Mouse (Mus musculus) heart, adult 2 months (tissue): ENCODE measurements at regions not wholly inside any gene's neighbourhood (a gene's known extent, or its start where the extent isn't known, plus 50 kb on each side); places are given as distances from the start of the nearest gene placed in this dataset.

Experiments used
- DNase-seq, 2 experiments: peaks; one replicate each; pipeline ENCODE4 v3.0.0; 2021
- H3K27ac ChIP-seq: fragments of 200-600 bp; 2 replicates; pipeline ENCODE4 v1.8.1; 2022
- H3K27me3 ChIP-seq: fragments of 200-500 bp; 2 replicates; pipeline ENCODE4 v1.6.1; 2012; ENCODE audit warnings: mild to moderate bottlenecking, low read length, inconsistent platforms, mixed read lengths; ENCODE audit not compliant: control insufficient read depth, insufficient read depth
- H3K36me3 ChIP-seq: fragments of 200-500 bp; 2 replicates; pipeline ENCODE4 v1.6.1; 2012; ENCODE audit warnings: low read length, inconsistent platforms; ENCODE audit not compliant: control insufficient read depth, insufficient read depth
- H3K4me1 ChIP-seq: fragments of 200-500 bp; 2 replicates; pipeline ENCODE4 v1.6.1; 2011; ENCODE audit warnings: low read length; ENCODE audit not compliant: control insufficient read depth, insufficient read depth
- H3K4me3 ChIP-seq: fragments of 200-600 bp; 2 replicates; pipeline ENCODE4 v1.8.1; 2022
- H3K79me2 ChIP-seq: fragments of 200-500 bp; replicated peaks from 2 replicates; pipeline ENCODE4 v1.6.1; 2012; ENCODE audit warnings: mild to moderate bottlenecking, inconsistent platforms, low read length, moderate library complexity, mixed read lengths; ENCODE audit not compliant: control insufficient read depth, insufficient read depth
- H3K9ac ChIP-seq: fragments of 200-500 bp; 2 replicates; pipeline ENCODE4 v1.6.1; 2012; ENCODE audit warnings: low read depth, mild to moderate bottlenecking, control low read depth, inconsistent platforms, low read length, mixed read lengths
- CTCF ChIP-seq: fragments of 200-600 bp; IDR thresholded peaks from 2 replicates; pipeline ENCODE4 v1.8.1; 2022; ENCODE audit warnings: antibody characterized with exemption, mild to moderate bottlenecking, moderate library complexity
- EP300 ChIP-seq: fragments of 200-500 bp; IDR thresholded peaks from 2 replicates; pipeline ENCODE4 v1.6.1; 2011; ENCODE audit warnings: low read depth, low read length, control low read depth; ENCODE audit not compliant: insufficient read depth
- POLR2A ChIP-seq: fragments of 200-500 bp; IDR thresholded peaks from 2 replicates; pipeline ENCODE4 v1.6.1; 2011; ENCODE audit warnings: mild to moderate bottlenecking, low read depth, low read length, control low read depth; ENCODE audit not compliant: insufficient read depth
- WGBS: fragments of 180-500 bp; shearing (Covaris S2); methylation state at CpG from one replicate; pipeline ENCODE4 v1.1.7; 2018; 5-methylcytosine and 5-hydroxymethylcytosine counted together
- intact Hi-C: fragments of 180-260 bp; cut with DNase I; formaldehyde crosslinking; loops from one replicate; pipeline ENCODE4 v1.15.1; 2025

DNA sequence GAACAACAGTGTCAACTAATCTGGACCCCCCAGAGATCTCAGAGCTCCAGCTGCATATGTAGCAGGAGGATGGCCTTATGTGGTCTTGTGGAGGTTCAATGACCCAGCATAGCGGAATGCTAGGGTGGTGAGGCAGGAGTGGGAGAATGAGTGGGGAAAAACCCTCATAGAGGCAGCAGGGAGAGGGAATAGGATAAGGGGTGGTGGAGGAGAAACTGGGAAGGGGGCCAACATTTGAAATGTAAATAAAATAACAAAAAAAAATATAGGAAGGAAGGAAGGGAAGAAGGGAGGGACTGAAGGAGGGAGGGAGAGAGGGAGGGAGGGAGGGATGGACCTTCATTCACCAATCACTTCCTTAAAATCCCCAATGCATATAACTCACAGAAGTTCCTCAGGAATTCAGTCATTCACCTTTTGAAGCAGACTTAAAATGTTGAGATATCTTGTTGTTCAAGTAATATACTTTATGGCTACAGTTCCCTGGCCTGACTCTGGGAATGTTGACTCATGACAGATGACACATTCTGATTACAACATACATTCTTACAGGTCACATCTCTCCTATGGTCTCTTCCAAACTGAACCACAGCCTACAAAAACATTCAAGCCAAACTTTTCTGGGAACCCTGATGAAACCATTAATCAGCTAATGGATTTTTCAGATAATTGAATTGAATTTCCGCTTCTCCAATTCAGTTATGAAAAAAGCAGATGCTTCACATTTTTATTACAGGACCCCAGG, 471.3 kb upstream of the Htr2a start:
- Histone ChIP-seq H3K27me3 (no peaks in the 10 kb centered on the region), H3K36me3 (no peaks in the 10 kb centered on the region), H3K9ac (no peak overlapping the region), H3K4me1 (no peaks in the 10 kb centered on the region), H3K4me3 (no peak overlapping the region), H3K27ac (no peak overlapping the region), H3K79me2 (no peaks in the 10 kb centered on the region)
- intact Hi-C loops, result loop anchor here (10.0 kb wide), 1 partner anchor 175 kb away; no protein-coding TSS in a partner anchor
- no peak for TF ChIP-seq CTCF
- no peak for TF ChIP-seq EP300
- no peak for TF ChIP-seq POLR2A
- WGBS, result 70% methylated on average over 2 of the region's 2 CpGs
- DNase-seq, result no peak

DNA sequence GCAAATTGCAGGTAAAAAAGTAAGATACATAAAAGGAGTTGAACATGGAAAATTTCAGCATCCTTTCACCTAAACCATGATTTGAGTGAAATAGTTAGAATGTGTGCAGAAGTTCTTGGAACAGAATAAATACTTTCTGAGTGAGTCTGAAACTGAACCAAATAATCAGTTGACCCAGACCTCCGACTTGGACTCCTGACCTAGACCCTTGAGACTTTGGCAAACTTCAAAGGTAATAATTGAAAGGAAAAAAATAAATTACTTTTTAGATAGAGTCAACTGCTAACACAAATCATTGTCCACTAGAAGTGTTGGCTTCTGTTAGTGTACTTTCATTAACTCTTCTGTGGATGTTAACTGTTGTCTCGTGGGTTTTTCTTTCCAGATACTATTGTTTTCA, 460.6 kb upstream of the Htr2a start:
- no peak for DNase-seq
- no peaks in the 10 kb centered on the region for H3K36me3 ChIP-seq
- no peaks in the 10 kb centered on the region for H3K4me1 ChIP-seq
- H3K27ac ChIP-seq, result no peak overlapping the region
- no peak for TF ChIP-seq POLR2A
- no peak for TF ChIP-seq EP300
- no peak for TF ChIP-seq CTCF
- WGBS, result 64% methylated on average over 2 of the region's 2 CpGs
- H3K27me3 ChIP-seq, result no peaks in the 10 kb centered on the region
- H3K4me3 ChIP-seq, result no peak overlapping the region
- no peaks in the 10 kb centered on the region for H3K79me2 ChIP-seq
- intact Hi-C loops, result no loop called here
- no peak overlapping the region for H3K9ac ChIP-seq

DNA sequence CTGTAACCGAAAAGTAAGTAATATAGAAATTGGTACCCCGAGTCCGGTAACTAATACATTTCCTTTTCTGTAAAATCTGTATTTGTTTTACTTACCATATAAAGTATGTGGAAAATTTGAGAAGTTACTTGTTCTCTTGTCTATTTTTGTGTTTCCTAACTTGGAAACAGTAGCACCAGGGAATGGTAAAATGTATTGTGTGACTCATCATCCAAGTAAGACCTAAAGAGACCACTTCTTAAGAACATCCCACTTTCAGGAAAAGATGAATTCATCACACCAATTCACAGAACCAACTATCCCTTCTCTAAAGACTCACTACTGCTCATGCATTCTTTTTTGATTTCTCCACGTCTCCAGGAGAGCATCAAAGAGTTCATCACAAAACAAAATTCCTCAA, 457.6 kb upstream of the Htr2a start:
- Histone ChIP-seq H3K79me2 (no peaks in the 10 kb centered on the region), H3K9ac (no peak overlapping the region), H3K36me3 (no peaks in the 10 kb centered on the region), H3K27ac (no peak overlapping the region), H3K4me3 (no peak overlapping the region), H3K4me1 (no peaks in the 10 kb centered on the region), H3K27me3 (no peaks in the 10 kb centered on the region)
- intact Hi-C loops, result no loop called here
- TF ChIP-seq EP300 (no peak), POLR2A (no peak), CTCF (no peak)
- 77% methylated on average over 4 of the region's 4 CpGs for WGBS
- no peak for DNase-seq

DNA sequence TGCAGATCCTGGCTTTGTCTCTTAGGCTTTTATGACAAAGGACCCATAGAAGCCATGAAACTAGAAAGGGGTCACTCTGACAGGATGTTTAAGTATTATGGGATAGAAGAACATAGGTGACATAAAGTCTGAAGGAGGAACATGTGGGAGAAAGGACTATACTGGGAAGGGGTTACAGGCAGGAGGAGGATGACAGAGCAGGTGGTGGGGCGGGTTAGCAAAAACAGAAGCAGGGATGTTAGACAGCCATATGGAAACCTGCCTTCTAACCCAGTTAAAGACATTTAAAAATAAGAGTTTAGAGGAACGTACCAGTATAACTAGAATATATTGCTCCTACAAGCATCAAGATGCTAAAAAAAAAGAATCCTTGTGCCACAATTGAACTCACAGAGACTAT, 438.9 kb upstream of the Htr2a start:
- no peak for TF ChIP-seq POLR2A
- no peak for TF ChIP-seq CTCF
- no peak for TF ChIP-seq EP300
- intact Hi-C loops, result no loop called here
- Histone ChIP-seq H3K9ac (no peak overlapping the region), H3K36me3 (no peaks in the 10 kb centered on the region), H3K79me2 (no peaks in the 10 kb centered on the region), H3K27ac (no peak overlapping the region), H3K27me3 (no peaks in the 10 kb centered on the region), H3K4me1 (no peaks in the 10 kb centered on the region), H3K4me3 (no peak overlapping the region)
- 90% methylated on average over 2 of the region's 2 CpGs for WGBS
- no peak for DNase-seq

DNA sequence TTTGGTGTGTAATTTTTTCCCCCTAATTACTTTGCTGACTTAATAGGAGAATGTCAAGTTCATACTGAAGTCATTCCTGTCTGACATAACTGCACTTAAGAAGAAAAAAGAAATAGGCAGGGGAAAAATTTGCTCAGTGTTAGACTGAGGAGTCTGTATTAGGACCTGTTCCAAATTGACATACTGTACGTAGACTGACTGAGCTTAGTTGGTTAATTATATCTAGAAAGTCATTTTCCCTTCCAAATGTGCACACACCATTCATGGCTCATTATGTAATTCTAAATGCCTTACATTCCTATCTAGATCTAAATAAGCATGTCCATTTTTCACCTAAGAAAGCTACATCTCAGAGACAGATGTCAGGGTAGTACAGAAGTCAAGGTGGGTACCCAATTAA, 435.6 kb upstream of the Htr2a start:
- WGBS, result 83% methylated on average over 1 of the region's 1 CpGs
- no peaks in the 10 kb centered on the region for H3K36me3 ChIP-seq
- intact Hi-C loops, result no loop called here
- no peak for TF ChIP-seq EP300
- TF ChIP-seq POLR2A, result no peak
- no peak for TF ChIP-seq CTCF
- no peak overlapping the region for H3K27ac ChIP-seq
- no peak for DNase-seq
- H3K4me1 ChIP-seq, result no peaks in the 10 kb centered on the region
- H3K9ac ChIP-seq, result no peak overlapping the region
- no peaks in the 10 kb centered on the region for H3K27me3 ChIP-seq
- no peak overlapping the region for H3K4me3 ChIP-seq
- no peaks in the 10 kb centered on the region for H3K79me2 ChIP-seq

DNA sequence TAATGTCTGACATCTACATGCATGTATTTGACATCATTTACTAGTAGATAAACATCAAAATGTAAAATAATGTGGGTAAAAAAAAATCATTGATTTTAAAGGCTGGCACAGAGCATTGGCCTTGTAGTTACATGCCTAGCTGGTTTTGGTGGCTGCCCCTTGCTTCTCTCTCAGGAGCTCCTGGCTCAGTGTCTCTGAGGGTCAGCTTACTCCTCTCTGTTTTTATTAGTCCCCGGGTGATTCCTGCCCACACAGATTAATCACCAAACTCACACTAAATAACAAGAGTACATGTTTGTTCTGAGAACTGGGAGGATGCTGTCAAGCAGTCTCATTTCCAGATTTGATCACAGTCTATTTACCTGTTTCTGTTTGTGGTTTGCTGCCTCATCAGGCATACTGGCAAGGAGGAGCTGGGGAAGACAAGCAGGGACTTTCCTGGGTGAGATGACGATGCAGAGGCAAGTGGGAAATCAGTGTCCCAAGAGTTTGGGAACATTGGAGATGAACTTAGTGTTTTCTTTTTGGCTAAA, 422.7 kb upstream of the Htr2a start:
- no peak overlapping the region for H3K9ac ChIP-seq
- 66% methylated on average over 2 of the region's 2 CpGs for WGBS
- no peaks in the 10 kb centered on the region for H3K27me3 ChIP-seq
- DNase-seq, result no peak
- H3K79me2 ChIP-seq, result no peaks in the 10 kb centered on the region
- TF ChIP-seq EP300 (no peak), CTCF (no peak)
- no peak overlapping the region for H3K27ac ChIP-seq
- no peak overlapping the region for H3K4me3 ChIP-seq
- H3K36me3 ChIP-seq, result no peaks in the 10 kb centered on the region
- intact Hi-C loops, result no loop called here
- no peaks in the 10 kb centered on the region for H3K4me1 ChIP-seq
